ENCODE assay signal across 8 mouse cellular contexts in genomic region chr5:115327610-115328548, GRCm38 (mm10). TPM values are rescaled to one million over a fixed set of nuclear protein-coding genes. Genes with fewer than 3 reads are reported as not detected.
DNase-seq lines count a peak whose midpoint lies in the region; ATAC-seq lines count a peak whose summit lies in the region.

No protein-coding gene starts in this region.

- 0 out of 2 replicates have a peak, but pooled peaks have one; percentile 7 for ATAC-seq in forebrain, embryonic 15.5 days (replicated peaks)
- ATAC-seq in intestine, embryonic 14.5 days (replicated peaks; ENCODE audit: low FRiP score, low TSS enrichment, low read depth): peak; percentile 24
- peak; percentile 47 for ATAC-seq in lung, embryonic 15.5 days (ENCODE audit: borderline replicate concordance, extremely low read depth, low FRiP score, low TSS enrichment)

- H3K9ac ChIP-seq in forebrain, embryonic 15.5 days (replicated peaks): peak overlapping the region; percentile 94
- peak overlapping the region; percentile 94 for H3K9ac ChIP-seq in intestine, embryonic 14.5 days (ENCODE audit: low read length)
- peak overlapping the region; percentile 97 for H3K9ac ChIP-seq in lung, embryonic 15.5 days

- under 1% methylated on average over 55 of the region's 55 CpGs for WGBS in forebrain, embryonic 15.5 days
- WGBS in intestine, embryonic 14.5 days: under 1% methylated on average over 54 of the region's 55 CpGs
- 1% methylated on average over 47 of the region's 55 CpGs for WGBS in lung, embryonic 15.5 days

- peak overlapping the region; percentile 98 for H3K4me3 ChIP-seq in forebrain, embryonic 15.5 days
- H3K4me3 ChIP-seq in intestine, embryonic 14.5 days (ENCODE audit: low read depth, low read length): peak overlapping the region; percentile 94
- peak overlapping the region; percentile 94 for H3K4me3 ChIP-seq in lung, embryonic 15.5 days

- H3K4me1 ChIP-seq in forebrain, embryonic 15.5 days: peaks cover 34% of the 10 kb centered on the region
- peaks cover 27% of the 10 kb centered on the region for H3K4me1 ChIP-seq in intestine, embryonic 14.5 days (replicated peaks; ENCODE audit: control insufficient read depth, insufficient read depth, low read length)
- peaks cover 25% of the 10 kb centered on the region for H3K4me1 ChIP-seq in lung, embryonic 15.5 days

- peak; percentile 41 for DNase-seq in ovary, postnatal 36 days (ENCODE audit: low spot score)
- DNase-seq in ovary, postnatal 14 days (ENCODE audit: low spot score): no peak
- peak; percentile 70 for DNase-seq in cerebellum, adult 11-12 months
- DNase-seq in intestine, embryonic 14.5 days (ENCODE audit: low spot score): peak; percentile 66
- peak; percentile 42 for DNase-seq in retina, postnatal 1 day
- no peak for DNase-seq in left cerebral cortex, adult 9 months (ENCODE audit: low spot score in 2 of 2)

- peaks cover 29% of the 10 kb centered on the region for H3K36me3 ChIP-seq in forebrain, embryonic 15.5 days
- peaks cover 36% of the 10 kb centered on the region for H3K36me3 ChIP-seq in intestine, embryonic 14.5 days (ENCODE audit: control insufficient read depth, insufficient read depth, low read length)
- H3K36me3 ChIP-seq in lung, embryonic 15.5 days: peaks cover 27% of the 10 kb centered on the region

- H3K27ac ChIP-seq in forebrain, embryonic 15.5 days (replicated peaks): peak overlapping the region; percentile 88
- H3K27ac ChIP-seq in intestine, embryonic 14.5 days (ENCODE audit: low read depth): peak overlapping the region; percentile 89
- peak overlapping the region; percentile 88 for H3K27ac ChIP-seq in lung, embryonic 15.5 days

- H3K4me2 ChIP-seq in forebrain, embryonic 15.5 days (replicated peaks): peak overlapping the region; percentile 73
- H3K4me2 ChIP-seq in intestine, embryonic 14.5 days (ENCODE audit: low read length): peak overlapping the region; percentile 86
- H3K4me2 ChIP-seq in lung, embryonic 15.5 days: peak overlapping the region; percentile 77

- no peaks in the 10 kb centered on the region for H3K27me3 ChIP-seq in forebrain, embryonic 15.5 days
- no peaks in the 10 kb centered on the region for H3K27me3 ChIP-seq in intestine, embryonic 14.5 days (replicated peaks; ENCODE audit: control insufficient read depth, insufficient read depth, low read length)
- H3K27me3 ChIP-seq in lung, embryonic 15.5 days: no peaks in the 10 kb centered on the region

- H3K9me3 ChIP-seq in forebrain, embryonic 15.5 days: no peaks in the 10 kb centered on the region
- H3K9me3 ChIP-seq in intestine, embryonic 14.5 days (ENCODE audit: control insufficient read depth, low read length): no peaks in the 10 kb centered on the region
- H3K9me3 ChIP-seq in lung, embryonic 15.5 days: no peaks in the 10 kb centered on the region

RNA-seq across cellular contexts. Expression of gene Srsf9, which starts 0.9 kb away (rescaled TPM):
- polyA plus RNA-seq in forebrain, embryonic 15.5 days (2015; fragmentation: Nextera tagmentation; extraction: Ambion mirVana): 200 and 204 TPM in 2 replicates
- 226 and 231 TPM in 2 replicates for polyA plus RNA-seq in intestine, embryonic 14.5 days (2014; fragmentation: Nextera tagmentation; extraction: Ambion mirVana)
- polyA plus RNA-seq in lung, embryonic 15.5 days (2015; fragmentation: Nextera tagmentation; extraction: Ambion mirVana): 262 and 286 TPM in 2 replicates

RNA-seq across cellular contexts. Expression of gene Gatc, which starts 13.1 kb away (rescaled TPM):
- polyA plus RNA-seq in forebrain, embryonic 15.5 days (2015; fragmentation: Nextera tagmentation; extraction: Ambion mirVana): 33.6 and 36.6 TPM in 2 replicates
- 33.7 and 40.2 TPM in 2 replicates for polyA plus RNA-seq in intestine, embryonic 14.5 days (2014; fragmentation: Nextera tagmentation; extraction: Ambion mirVana)
- 20.7 and 24.2 TPM in 2 replicates for polyA plus RNA-seq in lung, embryonic 15.5 days (2015; fragmentation: Nextera tagmentation; extraction: Ambion mirVana)

RNA-seq across cellular contexts. Expression of gene Triap1, which starts 13.1 kb away (rescaled TPM):
- 60.5 and 64.3 TPM in 2 replicates for polyA plus RNA-seq in forebrain, embryonic 15.5 days (2015; fragmentation: Nextera tagmentation; extraction: Ambion mirVana)
- 59.8 and 65.9 TPM in 2 replicates for polyA plus RNA-seq in intestine, embryonic 14.5 days (2014; fragmentation: Nextera tagmentation; extraction: Ambion mirVana)
- 65.4 and 66.0 TPM in 2 replicates for polyA plus RNA-seq in lung, embryonic 15.5 days (2015; fragmentation: Nextera tagmentation; extraction: Ambion mirVana)

RNA-seq across cellular contexts. Expression of gene Cox6a1, which starts 20.9 kb away (rescaled TPM):
- polyA plus RNA-seq in forebrain, embryonic 15.5 days (2015; fragmentation: Nextera tagmentation; extraction: Ambion mirVana): 968 and 991 TPM in 2 replicates
- polyA plus RNA-seq in intestine, embryonic 14.5 days (2014; fragmentation: Nextera tagmentation; extraction: Ambion mirVana): 1,031 and 1,178 TPM in 2 replicates
- polyA plus RNA-seq in lung, embryonic 15.5 days (2015; fragmentation: Nextera tagmentation; extraction: Ambion mirVana): 891 and 915 TPM in 2 replicates

RNA-seq across cellular contexts. Expression of gene Dynll1, which starts 27.1 kb away (rescaled TPM):
- 1,446 and 1,524 TPM in 2 replicates for polyA plus RNA-seq in forebrain, embryonic 15.5 days (2015; fragmentation: Nextera tagmentation; extraction: Ambion mirVana)
- polyA plus RNA-seq in intestine, embryonic 14.5 days (2014; fragmentation: Nextera tagmentation; extraction: Ambion mirVana): 1,564 and 1,605 TPM in 2 replicates
- polyA plus RNA-seq in lung, embryonic 15.5 days (2015; fragmentation: Nextera tagmentation; extraction: Ambion mirVana): 1,439 and 1,513 TPM in 2 replicates

Comparison
In these comparisons a context has a peak if more than half of its experiments do, and no peak if none do; other contexts are left out.
1. DNase-seq: peak in ovary, postnatal 36 days (single experiment), cerebellum, adult 11-12 months (single experiment), intestine, embryonic 14.5 days (single experiment) and retina, postnatal 1 day (single experiment); none in ovary, postnatal 14 days (single experiment) and left cerebral cortex, adult 9 months (0 of 2).
2. Peak in every context shown above with its lines, with median percentiles within 50 percentile points of each other: ATAC-seq, H3K27ac ChIP-seq, H3K4me2 ChIP-seq, H3K4me3 ChIP-seq and H3K9ac ChIP-seq.